Mouse (Mus musculus): ENCODE measurements around the gene Ywhah. TPM values are rescaled to one million over a fixed set of nuclear protein-coding genes. Genes with fewer than 3 reads are reported as not detected.

The Ywhah gene
- polyA plus RNA-seq, 1 experiment = 484 TPM

DNA sequence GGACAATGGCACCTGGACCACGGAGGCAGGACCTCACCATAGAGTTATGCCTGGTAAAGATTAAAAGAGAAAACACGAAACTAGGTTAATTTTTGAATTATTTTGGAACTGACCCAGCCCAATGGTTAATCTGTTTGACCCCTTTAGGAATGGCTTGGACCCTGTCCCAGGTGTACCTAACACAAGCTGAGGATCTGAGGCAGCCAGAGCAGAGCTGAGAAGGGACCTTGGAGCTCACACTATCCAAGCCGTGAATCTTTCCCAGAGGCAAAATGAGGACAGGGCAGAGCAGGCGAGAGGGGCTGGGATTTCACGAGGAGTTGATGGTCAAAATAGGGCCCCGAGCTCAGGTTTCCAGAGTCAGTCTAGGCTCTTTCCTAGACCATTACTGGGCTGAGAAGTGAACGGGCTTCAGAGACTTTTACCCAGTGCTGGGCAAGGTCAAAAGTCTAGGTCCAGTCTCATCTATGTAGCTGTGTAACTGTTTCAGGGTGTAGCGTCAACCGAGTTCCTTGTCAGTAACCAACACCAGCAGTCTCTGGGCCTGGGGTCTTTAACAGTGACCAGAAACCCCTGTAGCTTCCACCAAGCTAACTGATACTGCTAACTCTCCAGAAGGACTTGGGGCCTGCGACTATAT, 37.6 kb downstream of the Ywhah start:
- no peak for DNase-seq (ENCODE audit: low read depth)
- TF ChIP-seq CTCF (IDR thresholded peaks at IDR 0.05; ENCODE audit: borderline replicate concordance, extremely low read depth, insufficient read depth, insufficient read length) (no peak), POLR2A (IDR thresholded peaks at IDR 0.05; ENCODE audit: borderline replicate concordance, extremely low read depth, insufficient read depth, insufficient read length, poor library complexity, severe bottlenecking) (no peak)

DNA sequence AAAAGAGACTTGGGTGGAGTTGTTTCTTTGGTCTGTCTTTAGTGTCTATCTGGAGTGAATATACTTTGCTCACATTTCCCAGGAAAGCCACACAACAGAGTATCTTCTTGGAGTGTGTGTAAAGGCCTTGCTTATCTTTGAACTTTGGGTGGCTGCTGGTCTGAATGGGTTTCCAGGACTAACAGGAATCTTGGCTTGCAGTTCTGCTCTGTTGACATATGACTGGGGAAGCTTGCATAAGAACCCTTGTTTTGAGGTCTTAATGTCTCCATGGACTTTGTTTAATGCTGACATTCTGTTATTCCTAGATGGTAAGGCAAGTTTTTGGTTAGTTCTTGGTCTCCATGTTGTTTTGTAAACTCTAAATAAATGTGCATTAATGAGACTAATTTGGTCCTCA, 51.5 kb downstream of the Ywhah start:
- no peak for DNase-seq (ENCODE audit: low read depth)
- TF ChIP-seq CTCF (IDR thresholded peaks at IDR 0.05; ENCODE audit: borderline replicate concordance, extremely low read depth, insufficient read depth, insufficient read length) (no peak), POLR2A (IDR thresholded peaks at IDR 0.05; ENCODE audit: borderline replicate concordance, extremely low read depth, insufficient read depth, insufficient read length, poor library complexity, severe bottlenecking) (no peak)

- no peak for DNase-seq (ENCODE audit: low read depth)
- no peak for TF ChIP-seq CTCF (IDR thresholded peaks at IDR 0.05; ENCODE audit: borderline replicate concordance, extremely low read depth, insufficient read depth, insufficient read length)
- TF ChIP-seq POLR2A (IDR thresholded peaks at IDR 0.05; ENCODE audit: borderline replicate concordance, extremely low read depth, insufficient read depth, insufficient read length, poor library complexity, severe bottlenecking) = no peak
These were observed 58.0 kb downstream of the Ywhah start for GRCm38 (mm10) chr5:33076490-33077191.

Other genes starting within 250 kb of the Ywhah start
- gene Pisd, start 233.2 kb upstream of the Ywhah start, polyA plus RNA-seq (2012; rRNA removed) = 75.0 and 93.1 TPM in 2 replicates
- gene Gm20671, start 191.7 kb upstream of the Ywhah start, polyA plus RNA-seq (2012; rRNA removed) = 0.89 and 3.1 TPM in 2 replicates
- 10.1 and 15.7 TPM in 2 replicates for gene Prr14l, start 164.6 kb upstream of the Ywhah start, polyA plus RNA-seq (2012; rRNA removed)
- 44.2 and 48.0 TPM in 2 replicates for gene Depdc5, start 155.1 kb upstream of the Ywhah start, polyA plus RNA-seq (2012; rRNA removed)
- 0.07 and 0.10 TPM in 2 replicates for gene Slc5a1, start 85.4 kb downstream of the Ywhah start, polyA plus RNA-seq (2012; rRNA removed)
- 2.8 and 3.8 TPM in 2 replicates for gene Spon2, start 199.6 kb downstream of the Ywhah start, polyA plus RNA-seq (2012; rRNA removed)

Measured in brain, embryonic 14.5 days (tissue).